Comparison of ENCODE assay signal across 8 mouse cellular contexts in genomic region chr11:100571202-100571567, GRCm38 (mm10). TPM values are rescaled to one million over a fixed set of nuclear protein-coding genes. Genes with fewer than 3 reads are reported as not detected.
DNase-seq lines count a peak whose midpoint lies in the region; ATAC-seq and TF ChIP-seq lines count a peak whose summit lies in the region.

No protein-coding gene starts in this region.

- no peak overlapping the region for H3K27ac ChIP-seq in lung, embryonic 16.5 days (ENCODE audit: low read length)
- no peak overlapping the region; the same call in 1 of the 2 replicates for H3K27ac ChIP-seq in midbrain, postnatal 0 days (ENCODE audit: low read depth, low read length)

- peaks cover 19% of the 10 kb centered on the region for H3K4me1 ChIP-seq in lung, embryonic 16.5 days (replicated peaks; ENCODE audit: control insufficient read depth, insufficient read depth, low read length)
- H3K4me1 ChIP-seq in midbrain, postnatal 0 days (ENCODE audit: insufficient read depth, low read length), result peaks cover 6% of the 10 kb centered on the region

- H3K4me2 ChIP-seq in lung, embryonic 16.5 days (ENCODE audit: low read depth, low read length), result peak overlapping the region; percentile 30
- H3K4me2 ChIP-seq in midbrain, postnatal 0 days (ENCODE audit: low read depth, low read length, poor library complexity, severe bottlenecking), result peak overlapping the region; percentile 39

- WGBS in lung, embryonic 16.5 days, result 4% methylated on average over 16 of the region's 16 CpGs
- WGBS in midbrain, postnatal 0 days, result 8% methylated on average over 16 of the region's 16 CpGs

- intact Hi-C loops in left cerebral cortex, postnatal 25 days (cut with DNase I), result loop anchor here (2.0 to 5.0 kb wide), 6 partner anchors 40 to 386 kb away; partner anchors contain the start of gene Nkiras2

- ATAC-seq in lung, embryonic 16.5 days (ENCODE audit: low read depth), result no peak
- ATAC-seq in common myeloid progenitor, adult 5-6 weeks (replicated peaks; ENCODE audit: low read depth, poor library complexity, severe bottlenecking), result peak; percentile 40
- ATAC-seq in midbrain, postnatal 0 days (ENCODE audit: low FRiP score), result peak; percentile 48; the same call in 1 of the 2 replicates

- H3K9me3 ChIP-seq in lung, embryonic 16.5 days (ENCODE audit: control insufficient read depth, low read length), result 0 out of 2 replicates have a peak, but pooled peaks cover 2% of the 10 kb centered on the region
- no peaks in the 10 kb centered on the region for H3K9me3 ChIP-seq in midbrain, postnatal 0 days (ENCODE audit: low read length)

- no peak for DNase-seq in lung, adult 18-20 months
- peak; percentile 17 to 41 for DNase-seq in heart, adult 9 months (ENCODE audit: low spot score in 2 of 2)
- peak; percentile 42 to 55 for DNase-seq in left cerebral cortex, postnatal 25 days (ENCODE audit: low spot score in 2 of 2)
- no peak for DNase-seq in midbrain, postnatal 0 days (ENCODE audit: low spot score)
- no peak for DNase-seq in urinary bladder, postnatal 36 days (ENCODE audit: low spot score in 2 of 2)
- DNase-seq in embryo, embryonic 10 days (ENCODE audit: low spot score), result no peak

- H3K27me3 ChIP-seq in lung, embryonic 16.5 days (ENCODE audit: control insufficient read depth, insufficient read depth, low read depth, low read length), result peaks cover 3% of the 10 kb centered on the region
- H3K27me3 ChIP-seq in midbrain, postnatal 0 days (ENCODE audit: insufficient read depth, low read length), result no peaks in the 10 kb centered on the region

- no peaks in the 10 kb centered on the region for H3K36me3 ChIP-seq in lung, embryonic 16.5 days (ENCODE audit: control insufficient read depth, insufficient read depth, low read length)
- no peaks in the 10 kb centered on the region for H3K36me3 ChIP-seq in midbrain, postnatal 0 days (ENCODE audit: insufficient read depth, low read length)

- TF ChIP-seq CTCF in midbrain, postnatal 0 days (IDR thresholded peaks at IDR 0.05), result no peak

- peak overlapping the region; percentile 16; the same call in 1 of the 2 replicates for H3K9ac ChIP-seq in lung, embryonic 16.5 days (ENCODE audit: low read length)
- H3K9ac ChIP-seq in midbrain, postnatal 0 days (replicated peaks; ENCODE audit: low read length, poor library complexity, severe bottlenecking), result 0 out of 2 replicates have a peak overlapping the region, but pooled peaks have one; percentile 1

- H3K4me3 ChIP-seq in lung, embryonic 16.5 days (ENCODE audit: low read length), result peak overlapping the region; percentile 20
- peak overlapping the region; percentile 8; the same call in 1 of the 2 replicates for H3K4me3 ChIP-seq in midbrain, postnatal 0 days (ENCODE audit: low read depth, low read length)

RNA-seq across cellular contexts. Expression of gene Cnp, which starts 3.5 kb away (rescaled TPM):
- polyA plus RNA-seq in lung, embryonic 16.5 days (2015; fragmentation: Nextera tagmentation; extraction: Ambion mirVana), result 35.2 and 35.5 TPM in 2 replicates
- total RNA-seq in common myeloid progenitor, adult 5-6 weeks (2017), result 34.8 and 36.4 TPM in 2 replicates
- 100 to 1,000 TPM; 207 to 230 TPM for total RNA-seq in left cerebral cortex, postnatal 25 days (2021)
- total RNA-seq in midbrain, postnatal 0 days (2014; rRNA removed), result 54.7 and 68.8 TPM in 2 replicates
- polyA plus RNA-seq in midbrain, postnatal 0 days (2015; fragmentation: Nextera tagmentation; extraction: Ambion mirVana), result 65.3 and 76.0 TPM in 2 replicates

RNA-seq across cellular contexts. Expression of gene Ttc25, which starts 25.8 kb away (rescaled TPM):
- 4.0 and 4.5 TPM in 2 replicates for polyA plus RNA-seq in lung, embryonic 16.5 days (2015; fragmentation: Nextera tagmentation; extraction: Ambion mirVana)
- 0.05 TPM in 1 of 2 replicates, not detected in the other for total RNA-seq in common myeloid progenitor, adult 5-6 weeks (2017)
- total RNA-seq in left cerebral cortex, postnatal 25 days (2021), result 1 to 10 TPM in 1 of 2 experiments, under 1 TPM in 1; 0.55 to 1.3 TPM
- total RNA-seq in midbrain, postnatal 0 days (2014; rRNA removed), result 0.33 and 0.71 TPM in 2 replicates
- 0.96 and 1.4 TPM in 2 replicates for polyA plus RNA-seq in midbrain, postnatal 0 days (2015; fragmentation: Nextera tagmentation; extraction: Ambion mirVana)

RNA-seq across cellular contexts. Expression of gene Acly, which starts 43.4 kb away (rescaled TPM):
- 150 and 155 TPM in 2 replicates for polyA plus RNA-seq in lung, embryonic 16.5 days (2015; fragmentation: Nextera tagmentation; extraction: Ambion mirVana)
- total RNA-seq in common myeloid progenitor, adult 5-6 weeks (2017), result 85.6 and 95.4 TPM in 2 replicates
- 100 to 1,000 TPM; 114 to 124 TPM for total RNA-seq in left cerebral cortex, postnatal 25 days (2021)
- total RNA-seq in midbrain, postnatal 0 days (2014; rRNA removed), result 207 and 228 TPM in 2 replicates
- polyA plus RNA-seq in midbrain, postnatal 0 days (2015; fragmentation: Nextera tagmentation; extraction: Ambion mirVana), result 116 and 120 TPM in 2 replicates

RNA-seq across cellular contexts. Expression of gene Nkiras2, which starts 47.9 kb away (rescaled TPM):
- polyA plus RNA-seq in lung, embryonic 16.5 days (2015; fragmentation: Nextera tagmentation; extraction: Ambion mirVana), result 58.3 and 58.6 TPM in 2 replicates
- 14.0 and 16.2 TPM in 2 replicates for total RNA-seq in common myeloid progenitor, adult 5-6 weeks (2017)
- total RNA-seq in left cerebral cortex, postnatal 25 days (2021), result 10 to 100 TPM; 13.7 to 14.7 TPM
- total RNA-seq in midbrain, postnatal 0 days (2014; rRNA removed), result 106 and 125 TPM in 2 replicates
- 80.9 and 89.3 TPM in 2 replicates for polyA plus RNA-seq in midbrain, postnatal 0 days (2015; fragmentation: Nextera tagmentation; extraction: Ambion mirVana)

RNA-seq across cellular contexts. Expression of gene Dnajc7, which starts 48.8 kb away (rescaled TPM):
- polyA plus RNA-seq in lung, embryonic 16.5 days (2015; fragmentation: Nextera tagmentation; extraction: Ambion mirVana), result 212 and 230 TPM in 2 replicates
- 91.4 and 211 TPM in 2 replicates for total RNA-seq in common myeloid progenitor, adult 5-6 weeks (2017)
- total RNA-seq in left cerebral cortex, postnatal 25 days (2021), result 100 to 1,000 TPM; 231 to 258 TPM
- total RNA-seq in midbrain, postnatal 0 days (2014; rRNA removed), result 67.1 and 75.9 TPM in 2 replicates
- polyA plus RNA-seq in midbrain, postnatal 0 days (2015; fragmentation: Nextera tagmentation; extraction: Ambion mirVana), result 228 and 234 TPM in 2 replicates

Comparison
In these comparisons a context has a peak if more than half of its experiments do, and no peak if none do; other contexts are left out.
1. DNase-seq: peak in heart, adult 9 months (2 of 2) and left cerebral cortex, postnatal 25 days (2 of 2); none in lung, adult 18-20 months (0 of 2), midbrain, postnatal 0 days (single experiment), urinary bladder, postnatal 36 days (0 of 2) and embryo, embryonic 10 days (single experiment).